Mouse (Mus musculus) frontal cortex, adult (tissue): Measurements from ENCODE around the gene Kcnt2.
A peak's percentile ranks its signal among the peaks of the same experiment; 100 is the strongest.

Experiments
- ATAC-seq: cut with Nextera tagmentation; 2 replicates; pipeline ENCODE4 v1.9.2; 2017; ENCODE audit warnings: mild to moderate bottlenecking, moderate library complexity, mixed read lengths; ENCODE audit not compliant: low TSS enrichment

The Kcnt2 gene

GRCm38 (mm10) chr1:140373532-140373931 lies 127.6 kb downstream of the Kcnt2 start:
- ATAC-seq, result peak; percentile 93

- ATAC-seq, result no peak
Observed at GRCm38 (mm10) chr1:140378791-140379190, 132.8 kb downstream of the Kcnt2 start.

- no peak for ATAC-seq
Observed at GRCm38 (mm10) chr1:140379526-140379925, 133.6 kb downstream of the Kcnt2 start.

GRCm38 (mm10) chr1:140381093-140381492 lies 135.1 kb downstream of the Kcnt2 start:
- no peak for ATAC-seq

GRCm38 (mm10) chr1:140390301-140390700 lies 144.3 kb downstream of the Kcnt2 start:
- no peak for ATAC-seq

- ATAC-seq, result peak; percentile 94
Observed at GRCm38 (mm10) chr1:140397756-140398155, 151.8 kb downstream of the Kcnt2 start.

- no peak for ATAC-seq
Observed at GRCm38 (mm10) chr1:140406631-140407288, 160.8 kb downstream of the Kcnt2 start.

- no peak for ATAC-seq
Observed at GRCm38 (mm10) chr1:140415761-140416160, 169.8 kb downstream of the Kcnt2 start.

- ATAC-seq, result no peak
Observed at GRCm38 (mm10) chr1:140422954-140423353, 177.0 kb downstream of the Kcnt2 start.

GRCm38 (mm10) chr1:140429284-140429850 lies 183.4 kb downstream of the Kcnt2 start:
- peak; percentile 16; the same call in 1 of the 2 replicates for ATAC-seq

- ATAC-seq, result no peak
Observed at GRCm38 (mm10) chr1:140432039-140432438, 186.1 kb downstream of the Kcnt2 start.

- peak; percentile 97 for ATAC-seq
Observed at GRCm38 (mm10) chr1:140434791-140435190, 188.8 kb downstream of the Kcnt2 start.

GRCm38 (mm10) chr1:140438176-140438575 lies 192.2 kb downstream of the Kcnt2 start:
- peak; percentile 71 for ATAC-seq

GRCm38 (mm10) chr1:140443904-140444303 lies 197.9 kb downstream of the Kcnt2 start:
- ATAC-seq, result no peak

- no peak for ATAC-seq
Observed at GRCm38 (mm10) chr1:140444394-140444793, 198.4 kb downstream of the Kcnt2 start.

- no peak for ATAC-seq
Observed at GRCm38 (mm10) chr1:140451461-140451860, 205.5 kb downstream of the Kcnt2 start.

GRCm38 (mm10) chr1:140451924-140452323 lies 206.0 kb downstream of the Kcnt2 start:
- ATAC-seq, result no peak

GRCm38 (mm10) chr1:140455903-140456302 lies 209.9 kb downstream of the Kcnt2 start:
- no peak for ATAC-seq

GRCm38 (mm10) chr1:140456873-140457272 lies 210.9 kb downstream of the Kcnt2 start:
- peak; percentile 59 for ATAC-seq

- ATAC-seq, result peak; percentile 69
Observed at GRCm38 (mm10) chr1:140468315-140468714, 222.4 kb downstream of the Kcnt2 start.

GRCm38 (mm10) chr1:140469586-140469985 lies 223.6 kb downstream of the Kcnt2 start:
- no peak for ATAC-seq

GRCm38 (mm10) chr1:140476921-140477320 lies 231.0 kb downstream of the Kcnt2 start:
- peak; percentile 97 for ATAC-seq

GRCm38 (mm10) chr1:140484016-140484415 lies 238.1 kb downstream of the Kcnt2 start:
- no peak for ATAC-seq

GRCm38 (mm10) chr1:140489816-140490215 lies 243.9 kb downstream of the Kcnt2 start:
- peak; percentile 84 for ATAC-seq
